Mouse (Mus musculus): Measurements from ENCODE around the gene Cog1. TPM values are rescaled to one million over a fixed set of nuclear protein-coding genes. Genes with fewer than 3 reads are reported as not detected.

Cog1 gene
- total and polyA plus RNA-seq, 3 experiments = 29.4 to 113 (median 37.4) TPM

- TF ChIP-seq CTCF (IDR thresholded peaks at IDR 0.05 in 2 of 3, conservative IDR thresholded peaks at IDR 0.05 in 1 of 3; ENCODE audit: control insufficient read depth in 1 of 3, insufficient read depth in 1 of 3, low read depth in 2 of 3, low read length in 3 of 3, poor library complexity in 1 of 3, severe bottlenecking in 1 of 3) (peak in 2 of 3 experiments; percentile 35 to 57; a peak in 5 of 6 replicates), SMC3 (IDR thresholded peaks at IDR 0.05; ENCODE audit: low read depth, low read length) (peak; percentile 67), RAD21 (IDR thresholded peaks at IDR 0.05; ENCODE audit: low read depth, low read length) (peak; percentile 23), ZC3H11A (IDR thresholded peaks at IDR 0.05; ENCODE audit: low read depth, low read length) (peak; percentile 31; the same call in 1 of the 2 replicates), RCOR1 (IDR thresholded peaks at IDR 0.05; ENCODE audit: low read depth, low read length) (no peak)
- no peak overlapping the region for H3K4me3 ChIP-seq (ENCODE audit: control insufficient read depth in 1 of 2, insufficient read depth in 1 of 2, low read depth in 2 of 2, low read length in 2 of 2)
- no peaks in the 10 kb centered on the region for H3K36me3 ChIP-seq (ENCODE audit: control insufficient read depth in 1 of 2, insufficient read depth in 2 of 2, low read length in 2 of 2)
- no peaks in the 10 kb centered on the region for H3K9me3 ChIP-seq (replicated peaks; ENCODE audit: insufficient read depth, low read length)
- no peak for DNase-seq (ENCODE audit: low read depth, low spot score)
- H3K27ac ChIP-seq (ENCODE audit: control insufficient read depth, low read depth, low read length) = no peak overlapping the region
- H3K79me2 ChIP-seq (ENCODE audit: control insufficient read depth, insufficient read depth, low read length, poor library complexity) = no peaks in the 10 kb centered on the region
- H3K4me1 ChIP-seq (ENCODE audit: control insufficient read depth in 1 of 2, insufficient read depth in 2 of 2, low read length in 2 of 2) = no peaks in the 10 kb centered on the region
- no peak overlapping the region for H3K9ac ChIP-seq (ENCODE audit: control insufficient read depth, low read depth, low read length, poor library complexity, severe bottlenecking)
- no peaks in the 10 kb centered on the region for H3K27me3 ChIP-seq (ENCODE audit: control insufficient read depth in 1 of 2, insufficient read depth in 2 of 2, low read length in 2 of 2)
These were observed 66.2 kb downstream of the Cog1 start for GRCm38 (mm10) chr11:113715078-113715674.

DNA sequence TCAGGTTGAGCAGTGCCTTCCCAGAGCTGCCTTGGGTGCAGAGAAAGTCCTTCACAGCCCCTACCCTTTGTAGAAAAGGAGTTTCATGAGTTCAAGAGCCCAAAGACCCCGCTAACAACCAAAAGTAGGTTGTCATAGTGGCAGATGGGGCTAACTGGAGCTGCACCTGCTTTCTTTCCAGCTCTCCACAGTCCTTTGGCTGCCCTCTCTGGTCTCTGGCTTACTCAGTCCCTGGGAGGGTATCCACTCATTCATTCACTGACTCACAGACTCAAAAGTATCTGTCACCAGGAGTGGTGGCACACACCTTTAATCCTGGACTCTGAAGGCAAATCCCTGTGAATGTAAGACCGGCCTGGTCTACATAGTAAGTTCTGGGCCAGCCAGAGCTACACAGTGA lies 67.2 kb downstream of the Cog1 start:
- H3K79me2 ChIP-seq (ENCODE audit: control insufficient read depth, insufficient read depth, low read length, poor library complexity) = no peaks in the 10 kb centered on the region

More for the DNA sequence above, 67.2 kb downstream of the Cog1 start:
- Histone ChIP-seq H3K27me3 (ENCODE audit: control insufficient read depth in 1 of 2, insufficient read depth in 2 of 2, low read length in 2 of 2) (no peaks in the 10 kb centered on the region), H3K4me3 (ENCODE audit: control insufficient read depth in 1 of 2, insufficient read depth in 1 of 2, low read depth in 2 of 2, low read length in 2 of 2) (no peak overlapping the region), H3K9me3 (replicated peaks; ENCODE audit: insufficient read depth, low read length) (no peaks in the 10 kb centered on the region), H3K36me3 (ENCODE audit: control insufficient read depth in 1 of 2, insufficient read depth in 2 of 2, low read length in 2 of 2) (no peaks in the 10 kb centered on the region), H3K4me1 (ENCODE audit: control insufficient read depth in 1 of 2, insufficient read depth in 2 of 2, low read length in 2 of 2) (no peaks in the 10 kb centered on the region), H3K27ac (ENCODE audit: control insufficient read depth, low read depth, low read length) (no peak overlapping the region), H3K9ac (ENCODE audit: control insufficient read depth, low read depth, low read length, poor library complexity, severe bottlenecking) (no peak overlapping the region)
- TF ChIP-seq POLR2A (IDR thresholded peaks at IDR 0.05; ENCODE audit: control insufficient read depth in 1 of 2, insufficient read depth in 1 of 2, low read depth in 1 of 2, low read length in 2 of 2, poor library complexity in 1 of 2) = no peak
- no peak for TF ChIP-seq MYC (IDR thresholded peaks at IDR 0.05; ENCODE audit: low read depth, low read length)
- TF ChIP-seq HCFC1 (IDR thresholded peaks at IDR 0.05; ENCODE audit: low read depth, low read length) = no peak
- no peak for TF ChIP-seq MAX (IDR thresholded peaks at IDR 0.05; ENCODE audit: low read length)
- DNase-seq (ENCODE audit: low read depth, low spot score) = no peak

Other genes starting within 250 kb of the Cog1 start
- gene Sstr2, start 29.8 kb upstream of the Cog1 start, total RNA-seq (2012; rRNA removed) = 0.26 and 0.77 TPM in 2 replicates
- under 1 TPM in 1 of 2 experiments, not detected in 1; 0.82 TPM for gene Sstr2, start 29.8 kb upstream of the Cog1 start, polyA plus RNA-seq (2012; ENCODE audit: insufficient read depth in 1 of 2, insufficient read length in 2 of 2, low read depth in 1 of 2, low replicate concordance in 2 of 2, missing spikeins in 1 of 2)
- gene Slc39a11, start 910 bp downstream of the Cog1 start, total RNA-seq (2012; rRNA removed) = 33.6 and 45.6 TPM in 2 replicates
- gene Slc39a11, start 910 bp downstream of the Cog1 start, polyA plus RNA-seq (2012; ENCODE audit: insufficient read depth in 1 of 2, insufficient read length in 2 of 2, low read depth in 1 of 2, low replicate concordance in 2 of 2, missing spikeins in 1 of 2) = 10 to 100 TPM in 1 of 2 experiments, not detected in 1; 34.2 TPM
- gene Fam104a, start 35.0 kb downstream of the Cog1 start, total RNA-seq (2012; rRNA removed) = 34.6 and 38.1 TPM in 2 replicates
- 10 to 100 TPM in 1 of 2 experiments, not detected in 1; 33.6 TPM for gene Fam104a, start 35.0 kb downstream of the Cog1 start, polyA plus RNA-seq (2012; ENCODE audit: insufficient read depth in 1 of 2, insufficient read length in 2 of 2, low read depth in 1 of 2, low replicate concordance in 2 of 2, missing spikeins in 1 of 2)
- gene D11Wsu47e, start 35.2 kb downstream of the Cog1 start, total RNA-seq (2012; rRNA removed) = 32.5 and 40.6 TPM in 2 replicates
- 10 to 100 TPM in 1 of 2 experiments, not detected in 1; 25.0 TPM for gene D11Wsu47e, start 35.2 kb downstream of the Cog1 start, polyA plus RNA-seq (2012; ENCODE audit: insufficient read depth in 1 of 2, insufficient read length in 2 of 2, low read depth in 1 of 2, low replicate concordance in 2 of 2, missing spikeins in 1 of 2)
- not detected in 2 replicates for gene Cpsf4l, start 60.8 kb downstream of the Cog1 start, total RNA-seq (2012; rRNA removed)
- gene Cpsf4l, start 60.8 kb downstream of the Cog1 start, polyA plus RNA-seq (2012; ENCODE audit: insufficient read depth in 1 of 2, insufficient read length in 2 of 2, low read depth in 1 of 2, low replicate concordance in 2 of 2, missing spikeins in 1 of 2) = under 1 TPM in 1 of 2 experiments, not detected in 1; 0.70 TPM
- gene Cdc42ep4, start 102.7 kb downstream of the Cog1 start, total RNA-seq (2012; rRNA removed) = 25.3 and 27.7 TPM in 2 replicates
- 10 to 100 TPM in 1 of 2 experiments, not detected in 1; 39.0 TPM for gene Cdc42ep4, start 102.7 kb downstream of the Cog1 start, polyA plus RNA-seq (2012; ENCODE audit: insufficient read depth in 1 of 2, insufficient read length in 2 of 2, low read depth in 1 of 2, low replicate concordance in 2 of 2, missing spikeins in 1 of 2)

Measured in MEL (cell line).